Mouse (Mus musculus): ENCODE measurements at regions not wholly inside any gene's neighbourhood (a gene's known extent, or its start where the extent isn't known, plus 50 kb on each side); places are given as distances from the start of the nearest gene placed in this dataset.

DNA sequence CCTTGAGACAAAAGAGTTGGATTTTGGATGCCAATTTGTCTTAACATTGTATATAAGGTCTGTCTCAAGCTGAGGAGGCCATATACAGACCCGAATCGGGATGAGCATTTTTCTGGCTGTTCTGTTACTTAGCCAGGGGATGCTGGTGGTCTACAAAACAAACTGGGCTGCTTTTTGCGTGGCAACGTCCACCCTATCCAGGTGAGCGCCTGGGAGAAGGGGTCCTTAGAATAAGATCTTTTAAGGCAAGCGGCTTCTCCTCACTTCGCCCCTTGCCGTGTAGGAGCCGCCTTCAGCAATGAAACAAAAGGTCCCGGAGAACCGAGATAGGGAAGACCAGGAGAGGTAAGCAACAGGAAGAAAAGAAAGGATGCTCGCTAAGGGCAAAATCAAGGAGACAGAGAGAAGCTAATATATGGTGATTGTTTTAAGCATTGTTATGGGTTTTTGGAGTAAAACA, 171.2 kb upstream of the 9630041A04Rik start:
- H3K9me3 ChIP-seq (replicated peaks; ENCODE audit: control insufficient read depth, low read length, poor library complexity, severe bottlenecking), result no peaks in the 10 kb centered on the region
- H3K4me1 ChIP-seq (ENCODE audit: control insufficient read depth, insufficient read depth, low read length), result peaks cover 14% of the 10 kb centered on the region
- peak overlapping the region; percentile 92 for H3K27ac ChIP-seq (ENCODE audit: low read length)
- peak overlapping the region; percentile 30 for H3K4me3 ChIP-seq (ENCODE audit: low read depth, low read length)
- H3K27me3 ChIP-seq (ENCODE audit: control insufficient read depth, insufficient read depth, low read depth, low read length), result no peaks in the 10 kb centered on the region
- peak; percentile 63 for ATAC-seq
- no peaks in the 10 kb centered on the region for H3K36me3 ChIP-seq (ENCODE audit: control insufficient read depth, insufficient read depth, low read length)
- WGBS, result 8% methylated on average over 12 of the region's 12 CpGs
- H3K9ac ChIP-seq (ENCODE audit: low read depth, low read length), result peak overlapping the region; percentile 54
- peak overlapping the region; percentile 59 for H3K4me2 ChIP-seq (ENCODE audit: low read length)

- peak; percentile 92 for ATAC-seq
- Histone ChIP-seq H3K27me3 (ENCODE audit: control insufficient read depth, insufficient read depth, low read depth, low read length) (no peaks in the 10 kb centered on the region), H3K36me3 (ENCODE audit: control insufficient read depth, insufficient read depth, low read length) (no peaks in the 10 kb centered on the region), H3K9me3 (replicated peaks; ENCODE audit: control insufficient read depth, low read length, poor library complexity, severe bottlenecking) (no peaks in the 10 kb centered on the region), H3K4me3 (ENCODE audit: low read depth, low read length) (peak overlapping the region; percentile 30; the same call in 1 of the 2 replicates), H3K4me1 (ENCODE audit: control insufficient read depth, insufficient read depth, low read length) (peaks cover 14% of the 10 kb centered on the region), H3K9ac (ENCODE audit: low read depth, low read length) (peak overlapping the region; percentile 54; the same call in 1 of the 2 replicates), H3K27ac (ENCODE audit: low read length) (peak overlapping the region; percentile 92), H3K4me2 (ENCODE audit: low read length) (peak overlapping the region; percentile 59)
- 10% methylated on average over 11 of the region's 11 CpGs for WGBS
These were observed 171.9 kb upstream of the 9630041A04Rik start for GRCm38 (mm10) chr9:101689532-101690401.

DNA sequence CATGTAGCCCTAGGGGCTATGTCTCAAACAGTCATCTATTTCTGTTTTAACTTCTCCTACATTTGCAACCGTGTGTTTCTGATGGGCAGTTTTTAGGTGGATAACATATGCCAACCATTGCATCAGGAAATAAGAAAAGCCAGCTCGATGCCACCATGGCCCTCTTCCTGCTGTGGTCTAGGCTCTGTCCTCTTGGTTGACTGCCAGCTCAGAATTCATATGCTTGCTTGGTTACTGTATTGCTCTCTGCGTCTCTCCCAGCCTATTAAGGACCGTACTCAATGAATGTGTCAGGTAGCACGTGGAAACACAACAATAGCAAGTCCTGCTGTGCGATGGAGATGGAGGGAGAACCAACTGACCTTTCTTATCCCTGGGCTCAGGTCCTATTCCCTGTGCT, 174.4 kb upstream of the 9630041A04Rik start:
- no peaks in the 10 kb centered on the region for H3K27me3 ChIP-seq (ENCODE audit: control insufficient read depth, insufficient read depth, low read depth, low read length)
- no peaks in the 10 kb centered on the region for H3K36me3 ChIP-seq (ENCODE audit: control insufficient read depth, insufficient read depth, low read length)
- no peak for ATAC-seq
- no peak overlapping the region for H3K4me3 ChIP-seq (ENCODE audit: low read depth, low read length)
- H3K4me1 ChIP-seq (ENCODE audit: control insufficient read depth, insufficient read depth, low read length), result peaks cover 14% of the 10 kb centered on the region
- H3K9ac ChIP-seq (ENCODE audit: low read depth, low read length), result no peak overlapping the region
- WGBS, result 81% methylated on average over 6 of the region's 6 CpGs
- H3K27ac ChIP-seq (ENCODE audit: low read length), result no peak overlapping the region
- H3K4me2 ChIP-seq (ENCODE audit: low read length), result no peak overlapping the region
- H3K9me3 ChIP-seq (replicated peaks; ENCODE audit: control insufficient read depth, low read length, poor library complexity, severe bottlenecking), result no peaks in the 10 kb centered on the region

GRCm38 (mm10) chr9:101677563-101677962, 184.1 kb upstream of the 9630041A04Rik start:
- Histone ChIP-seq H3K9ac (ENCODE audit: low read depth, low read length) (no peak overlapping the region), H3K9me3 (replicated peaks; ENCODE audit: control insufficient read depth, low read length, poor library complexity, severe bottlenecking) (no peaks in the 10 kb centered on the region), H3K4me2 (ENCODE audit: low read length) (no peak overlapping the region), H3K27me3 (ENCODE audit: control insufficient read depth, insufficient read depth, low read depth, low read length) (no peaks in the 10 kb centered on the region), H3K36me3 (ENCODE audit: control insufficient read depth, insufficient read depth, low read length) (no peaks in the 10 kb centered on the region), H3K4me3 (ENCODE audit: low read depth, low read length) (no peak overlapping the region), H3K4me1 (ENCODE audit: control insufficient read depth, insufficient read depth, low read length) (no peaks in the 10 kb centered on the region), H3K27ac (ENCODE audit: low read length) (no peak overlapping the region)
- ATAC-seq, result no peak
- WGBS, result 90% methylated on average over 2 of the region's 2 CpGs

DNA sequence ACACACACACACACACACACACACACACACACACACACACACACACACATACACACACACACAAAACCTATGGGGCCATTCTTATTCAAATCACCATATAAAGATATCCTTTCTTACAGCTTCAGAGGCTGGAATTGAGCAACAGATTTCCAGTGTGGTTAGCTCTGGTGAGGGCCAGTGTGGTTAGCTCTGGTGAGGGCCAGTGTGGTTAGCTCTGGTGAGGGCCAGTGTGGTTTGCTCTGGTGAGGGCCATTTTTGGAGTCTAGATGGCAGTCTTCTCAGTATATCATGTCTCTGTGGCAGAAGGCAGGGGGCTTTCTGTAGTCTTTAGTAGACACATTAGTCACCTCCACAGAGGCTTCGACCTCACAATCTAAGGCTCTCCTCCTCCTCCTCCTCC, 191.5 kb upstream of the 9630041A04Rik start:
- no peak overlapping the region for H3K4me2 ChIP-seq (ENCODE audit: low read length)
- no peaks in the 10 kb centered on the region for H3K27me3 ChIP-seq (ENCODE audit: control insufficient read depth, insufficient read depth, low read depth, low read length)
- H3K9me3 ChIP-seq (replicated peaks; ENCODE audit: control insufficient read depth, low read length, poor library complexity, severe bottlenecking), result no peaks in the 10 kb centered on the region
- H3K4me3 ChIP-seq (ENCODE audit: low read depth, low read length), result no peak overlapping the region
- no peaks in the 10 kb centered on the region for H3K36me3 ChIP-seq (ENCODE audit: control insufficient read depth, insufficient read depth, low read length)
- H3K4me1 ChIP-seq (ENCODE audit: control insufficient read depth, insufficient read depth, low read length), result no peaks in the 10 kb centered on the region
- WGBS, result 89% methylated on average over 1 of the region's 1 CpGs
- H3K27ac ChIP-seq (ENCODE audit: low read length), result no peak overlapping the region
- no peak overlapping the region for H3K9ac ChIP-seq (ENCODE audit: low read depth, low read length)
- ATAC-seq, result no peak

- Histone ChIP-seq H3K4me2 (ENCODE audit: low read length) (no peak overlapping the region), H3K4me1 (ENCODE audit: control insufficient read depth, insufficient read depth, low read length) (no peaks in the 10 kb centered on the region), H3K27ac (ENCODE audit: low read length) (no peak overlapping the region), H3K36me3 (ENCODE audit: control insufficient read depth, insufficient read depth, low read length) (no peaks in the 10 kb centered on the region), H3K9ac (ENCODE audit: low read depth, low read length) (no peak overlapping the region), H3K4me3 (ENCODE audit: low read depth, low read length) (no peak overlapping the region), H3K9me3 (replicated peaks; ENCODE audit: control insufficient read depth, low read length, poor library complexity, severe bottlenecking) (peaks cover 4% of the 10 kb centered on the region; the same call in 1 of the 2 replicates), H3K27me3 (ENCODE audit: control insufficient read depth, insufficient read depth, low read depth, low read length) (no peaks in the 10 kb centered on the region)
- WGBS, result 47% methylated on average over 5 of the region's 5 CpGs
- no peak for ATAC-seq
These were observed 211.8 kb upstream of the 9630041A04Rik start for GRCm38 (mm10) chr9:101649816-101650215.

DNA sequence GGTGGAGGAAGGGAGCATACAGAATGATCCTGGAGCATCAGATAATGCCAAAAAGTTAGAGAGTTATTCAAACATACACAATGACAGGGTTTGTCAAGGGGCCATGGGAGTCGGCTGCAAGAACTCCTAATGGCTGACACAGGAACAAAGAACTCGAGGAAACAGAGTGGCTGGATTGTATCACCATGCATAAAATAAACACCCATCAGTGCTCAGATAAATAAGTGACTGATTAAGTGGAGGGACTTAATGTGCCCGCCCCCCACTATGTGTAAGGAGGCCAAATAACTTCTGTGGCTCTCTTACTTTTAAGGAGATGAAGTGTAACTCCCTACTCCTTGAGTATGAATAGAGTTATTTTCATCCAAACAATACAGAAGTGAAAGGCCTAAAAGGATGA, 220.1 kb upstream of the 9630041A04Rik start:
- H3K9me3 ChIP-seq (replicated peaks; ENCODE audit: control insufficient read depth, low read length, poor library complexity, severe bottlenecking), result peaks cover 4% of the 10 kb centered on the region; the same call in 1 of the 2 replicates
- no peak overlapping the region for H3K4me2 ChIP-seq (ENCODE audit: low read length)
- no peak overlapping the region for H3K27ac ChIP-seq (ENCODE audit: low read length)
- ATAC-seq, result no peak
- no peak overlapping the region for H3K4me3 ChIP-seq (ENCODE audit: low read depth, low read length)
- H3K36me3 ChIP-seq (ENCODE audit: control insufficient read depth, insufficient read depth, low read length), result no peaks in the 10 kb centered on the region
- no peak overlapping the region for H3K9ac ChIP-seq (ENCODE audit: low read depth, low read length)
- WGBS, result 71% methylated on average over 3 of the region's 3 CpGs
- H3K4me1 ChIP-seq (ENCODE audit: control insufficient read depth, insufficient read depth, low read length), result no peaks in the 10 kb centered on the region
- H3K27me3 ChIP-seq (ENCODE audit: control insufficient read depth, insufficient read depth, low read depth, low read length), result no peaks in the 10 kb centered on the region

DNA sequence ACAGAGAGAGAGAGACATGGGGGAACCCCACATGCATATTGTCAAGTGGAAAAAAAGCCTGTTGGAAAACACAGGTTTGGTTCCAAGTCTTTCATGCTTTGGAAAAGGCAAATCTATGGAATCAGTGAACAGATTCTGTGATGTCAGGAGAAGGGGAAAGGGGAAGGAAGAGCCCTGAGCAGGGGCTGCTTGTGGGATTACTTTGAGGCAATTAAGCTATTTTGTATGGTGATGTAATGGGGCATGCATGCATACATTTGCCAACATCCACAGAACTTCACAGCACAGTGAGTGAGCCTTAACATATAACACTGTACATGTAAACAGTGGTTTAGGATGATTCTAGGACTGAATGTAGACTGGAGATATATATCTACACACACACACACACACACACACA, 221.0 kb upstream of the 9630041A04Rik start:
- Histone ChIP-seq H3K36me3 (ENCODE audit: control insufficient read depth, insufficient read depth, low read length) (no peaks in the 10 kb centered on the region), H3K9me3 (replicated peaks; ENCODE audit: control insufficient read depth, low read length, poor library complexity, severe bottlenecking) (peaks cover 2% of the 10 kb centered on the region; the same call in 1 of the 2 replicates), H3K4me1 (ENCODE audit: control insufficient read depth, insufficient read depth, low read length) (no peaks in the 10 kb centered on the region), H3K27ac (ENCODE audit: low read length) (no peak overlapping the region), H3K4me2 (ENCODE audit: low read length) (no peak overlapping the region), H3K4me3 (ENCODE audit: low read depth, low read length) (no peak overlapping the region), H3K9ac (ENCODE audit: low read depth, low read length) (no peak overlapping the region), H3K27me3 (ENCODE audit: control insufficient read depth, insufficient read depth, low read depth, low read length) (no peaks in the 10 kb centered on the region)
- no peak for ATAC-seq

- Histone ChIP-seq H3K4me3 (ENCODE audit: low read depth, low read length) (no peak overlapping the region), H3K27me3 (ENCODE audit: control insufficient read depth, insufficient read depth, low read depth, low read length) (no peaks in the 10 kb centered on the region), H3K9me3 (replicated peaks; ENCODE audit: control insufficient read depth, low read length, poor library complexity, severe bottlenecking) (no peaks in the 10 kb centered on the region), H3K27ac (ENCODE audit: low read length) (no peak overlapping the region), H3K4me2 (ENCODE audit: low read length) (no peak overlapping the region), H3K9ac (ENCODE audit: low read depth, low read length) (no peak overlapping the region), H3K36me3 (ENCODE audit: control insufficient read depth, insufficient read depth, low read length) (no peaks in the 10 kb centered on the region), H3K4me1 (ENCODE audit: control insufficient read depth, insufficient read depth, low read length) (no peaks in the 10 kb centered on the region)
- 73% methylated on average over 2 of the region's 2 CpGs for WGBS
- no peak for ATAC-seq
These were observed 245.4 kb upstream of the 9630041A04Rik start for GRCm38 (mm10) chr9:101616261-101616660.
